Mouse (Mus musculus): Measurements from ENCODE around the gene Sertad2.

GRCm38 (mm10) chr11:20643161-20643560, 100.1 kb downstream of the Sertad2 start:
- no peak for TF ChIP-seq CTCF (IDR thresholded peaks at IDR 0.05; ENCODE audit: insufficient read depth, low read depth, low read length)
- no peak for TF ChIP-seq POLR2A (IDR thresholded peaks at IDR 0.05; ENCODE audit: insufficient read depth, low read depth, low read length)

All from olfactory bulb, adult 2 months (tissue).